Mouse (Mus musculus): ENCODE data around the gene Cx3cr1. TPM values are rescaled to one million over a fixed set of nuclear protein-coding genes. Genes with fewer than 3 reads are reported as not detected.

Gene Cx3cr1
- polyA plus RNA-seq, 1 experiment from 2014 or later: 7.6 TPM

DNA sequence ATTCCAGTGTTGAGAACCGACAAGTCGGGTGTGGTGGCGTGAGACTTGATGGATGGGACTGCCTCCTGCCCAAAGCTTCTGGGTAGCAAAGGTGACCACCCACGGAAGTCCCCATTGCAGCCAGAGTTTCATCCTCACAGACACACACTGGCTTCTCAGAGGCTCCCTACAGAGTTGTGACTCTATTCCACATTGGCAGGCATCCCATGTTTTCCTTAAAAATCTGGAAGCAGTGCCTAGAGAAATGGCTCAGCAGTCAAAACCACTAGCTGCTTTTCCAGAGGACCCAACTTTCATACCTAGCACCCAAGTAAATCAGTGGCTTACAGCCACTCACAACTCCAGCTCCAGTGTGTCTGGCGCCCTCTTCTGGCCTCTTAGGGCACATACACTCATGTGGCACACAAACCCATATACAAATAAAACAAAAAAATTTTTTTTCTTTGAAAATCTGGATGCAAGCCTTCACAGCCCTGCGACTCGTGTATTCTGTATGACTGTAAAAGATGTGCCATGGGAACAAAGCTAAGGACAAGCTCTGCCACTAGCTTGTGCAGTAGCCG lies 10.9 kb upstream of the Cx3cr1 start:
- Histone ChIP-seq H3K27ac (ENCODE audit: low read depth) (no peak overlapping the region), H3K4me1 (replicated peaks; ENCODE audit: control insufficient read depth, insufficient read depth, low read length) (no peaks in the 10 kb centered on the region), H3K27me3 (replicated peaks; ENCODE audit: control insufficient read depth, insufficient read depth, low read length) (no peaks in the 10 kb centered on the region), H3K9me3 (ENCODE audit: control insufficient read depth, low read length) (no peaks in the 10 kb centered on the region), H3K36me3 (ENCODE audit: control insufficient read depth, insufficient read depth, low read length) (no peaks in the 10 kb centered on the region), H3K9ac (ENCODE audit: low read length) (no peak overlapping the region), H3K4me2 (ENCODE audit: low read length) (no peak overlapping the region), H3K4me3 (ENCODE audit: low read depth, low read length) (no peak overlapping the region)
- DNase-seq (ENCODE audit: low spot score) (no peak), ATAC-seq (replicated peaks; ENCODE audit: low FRiP score, low TSS enrichment, low read depth) (no peak)
- 80% methylated on average over 8 of the region's 8 CpGs for WGBS

DNA sequence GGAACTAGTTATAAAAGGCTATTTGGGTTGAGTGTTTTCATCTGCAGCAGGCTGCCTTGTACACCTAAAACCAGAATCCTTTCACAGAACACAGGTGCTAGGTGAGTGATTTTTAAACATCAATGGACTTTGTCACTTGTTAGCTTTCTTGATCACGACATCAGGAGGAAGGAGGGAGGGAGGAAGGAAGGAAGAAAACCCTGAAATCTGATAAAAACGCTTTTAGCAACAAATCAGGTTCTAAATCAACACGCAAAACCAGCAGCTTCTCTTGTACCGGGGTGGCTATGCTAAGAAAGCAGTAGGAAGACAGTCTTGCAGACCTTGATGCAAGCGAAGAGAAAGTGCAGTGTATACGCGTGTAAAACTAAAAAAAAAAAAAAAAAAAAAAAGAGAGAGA lies 10.2 kb upstream of the Cx3cr1 start:
- DNase-seq (ENCODE audit: low spot score): no peak
- 68% methylated on average over 7 of the region's 7 CpGs for WGBS
- Histone ChIP-seq H3K9ac (ENCODE audit: low read length) (no peak overlapping the region), H3K9me3 (ENCODE audit: control insufficient read depth, low read length) (no peaks in the 10 kb centered on the region), H3K4me2 (ENCODE audit: low read length) (no peak overlapping the region), H3K27me3 (replicated peaks; ENCODE audit: control insufficient read depth, insufficient read depth, low read length) (no peaks in the 10 kb centered on the region), H3K27ac (ENCODE audit: low read depth) (no peak overlapping the region), H3K36me3 (ENCODE audit: control insufficient read depth, insufficient read depth, low read length) (no peaks in the 10 kb centered on the region), H3K4me3 (ENCODE audit: low read depth, low read length) (no peak overlapping the region), H3K4me1 (replicated peaks; ENCODE audit: control insufficient read depth, insufficient read depth, low read length) (no peaks in the 10 kb centered on the region)
- no peak for ATAC-seq (replicated peaks; ENCODE audit: low FRiP score, low TSS enrichment, low read depth)

DNA sequence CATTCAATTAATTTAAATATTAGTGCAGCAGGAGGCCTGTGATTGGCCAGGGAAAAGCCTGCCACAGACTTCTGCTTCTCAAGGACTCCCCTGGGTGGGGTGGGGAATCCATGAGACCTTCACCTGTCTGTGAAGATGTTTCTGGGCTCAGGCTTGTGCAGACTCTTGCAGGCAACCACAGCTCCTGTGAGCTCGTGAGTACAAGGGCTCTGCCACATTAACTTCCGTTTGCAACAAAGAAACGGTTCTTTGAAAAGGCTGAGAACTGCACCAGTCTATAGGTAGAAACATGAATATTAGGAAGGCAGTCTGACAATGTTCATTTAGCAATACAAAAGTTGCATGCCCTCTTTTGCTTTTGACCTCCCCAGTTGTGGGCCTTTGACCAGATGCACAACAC lies 8.6 kb upstream of the Cx3cr1 start:
- DNase-seq (ENCODE audit: low spot score) (no peak), ATAC-seq (replicated peaks; ENCODE audit: low FRiP score, low TSS enrichment, low read depth) (no peak)
- Histone ChIP-seq H3K36me3 (ENCODE audit: control insufficient read depth, insufficient read depth, low read length) (no peaks in the 10 kb centered on the region), H3K4me1 (replicated peaks; ENCODE audit: control insufficient read depth, insufficient read depth, low read length) (no peaks in the 10 kb centered on the region), H3K27ac (ENCODE audit: low read depth) (no peak overlapping the region), H3K4me3 (ENCODE audit: low read depth, low read length) (no peak overlapping the region), H3K9ac (ENCODE audit: low read length) (no peak overlapping the region), H3K9me3 (ENCODE audit: control insufficient read depth, low read length) (no peaks in the 10 kb centered on the region), H3K4me2 (ENCODE audit: low read length) (no peak overlapping the region), H3K27me3 (replicated peaks; ENCODE audit: control insufficient read depth, insufficient read depth, low read length) (no peaks in the 10 kb centered on the region)
- 78% methylated on average over 3 of the region's 3 CpGs for WGBS

GRCm38 (mm10) chr9:120074516-120074915 lies 4.8 kb upstream of the Cx3cr1 start:
- DNase-seq (ENCODE audit: low spot score) (no peak), ATAC-seq (replicated peaks; ENCODE audit: low FRiP score, low TSS enrichment, low read depth) (no peak)
- H3K27me3 ChIP-seq (replicated peaks; ENCODE audit: control insufficient read depth, insufficient read depth, low read length): no peaks in the 10 kb centered on the region
- H3K27ac ChIP-seq (ENCODE audit: low read depth): no peak overlapping the region
- no peaks in the 10 kb centered on the region for H3K9me3 ChIP-seq (ENCODE audit: control insufficient read depth, low read length)
- 85% methylated on average over 7 of the region's 7 CpGs for WGBS
- H3K4me2 ChIP-seq (ENCODE audit: low read length): no peak overlapping the region
- H3K4me3 ChIP-seq (ENCODE audit: low read depth, low read length): no peak overlapping the region
- H3K9ac ChIP-seq (ENCODE audit: low read length): no peak overlapping the region
- no peaks in the 10 kb centered on the region for H3K4me1 ChIP-seq (replicated peaks; ENCODE audit: control insufficient read depth, insufficient read depth, low read length)
- no peaks in the 10 kb centered on the region for H3K36me3 ChIP-seq (ENCODE audit: control insufficient read depth, insufficient read depth, low read length)

- peak; percentile 95 for DNase-seq (ENCODE audit: low spot score)
- WGBS: 22% methylated on average over 3 of the region's 3 CpGs
- H3K36me3 ChIP-seq (ENCODE audit: control insufficient read depth, insufficient read depth, low read length): no peaks in the 10 kb centered on the region
- peak; percentile 65; the same call in 1 of the 2 replicates for ATAC-seq (replicated peaks; ENCODE audit: low FRiP score, low TSS enrichment, low read depth)
- no peak overlapping the region for H3K9ac ChIP-seq (ENCODE audit: low read length)
- no peaks in the 10 kb centered on the region for H3K4me1 ChIP-seq (replicated peaks; ENCODE audit: control insufficient read depth, insufficient read depth, low read length)
- no peak overlapping the region for H3K4me2 ChIP-seq (ENCODE audit: low read length)
- no peak overlapping the region for H3K4me3 ChIP-seq (ENCODE audit: low read depth, low read length)
- H3K27ac ChIP-seq (ENCODE audit: low read depth): no peak overlapping the region
- no peaks in the 10 kb centered on the region for H3K9me3 ChIP-seq (ENCODE audit: control insufficient read depth, low read length)
- H3K27me3 ChIP-seq (replicated peaks; ENCODE audit: control insufficient read depth, insufficient read depth, low read length): no peaks in the 10 kb centered on the region
These were observed 3.5 kb upstream of the Cx3cr1 start for GRCm38 (mm10) chr9:120073169-120073568.

GRCm38 (mm10) chr9:120071251-120071650 lies 1.6 kb upstream of the Cx3cr1 start:
- Histone ChIP-seq H3K36me3 (ENCODE audit: control insufficient read depth, insufficient read depth, low read length) (no peaks in the 10 kb centered on the region), H3K9ac (ENCODE audit: low read length) (no peak overlapping the region), H3K4me1 (replicated peaks; ENCODE audit: control insufficient read depth, insufficient read depth, low read length) (no peaks in the 10 kb centered on the region), H3K4me3 (ENCODE audit: low read depth, low read length) (no peak overlapping the region), H3K27me3 (replicated peaks; ENCODE audit: control insufficient read depth, insufficient read depth, low read length) (no peaks in the 10 kb centered on the region), H3K27ac (ENCODE audit: low read depth) (no peak overlapping the region), H3K4me2 (ENCODE audit: low read length) (no peak overlapping the region), H3K9me3 (ENCODE audit: control insufficient read depth, low read length) (no peaks in the 10 kb centered on the region)
- DNase-seq (ENCODE audit: low spot score) (no peak), ATAC-seq (replicated peaks; ENCODE audit: low FRiP score, low TSS enrichment, low read depth) (no peak)
- 64% methylated on average over 2 of the region's 2 CpGs for WGBS

- no peaks in the 10 kb centered on the region for H3K27me3 ChIP-seq (replicated peaks; ENCODE audit: control insufficient read depth, insufficient read depth, low read length)
- no peaks in the 10 kb centered on the region for H3K9me3 ChIP-seq (ENCODE audit: control insufficient read depth, low read length)
- H3K4me2 ChIP-seq (ENCODE audit: low read length): peak overlapping the region; percentile 26
- DNase-seq (ENCODE audit: low spot score): no peak
- no peak overlapping the region for H3K9ac ChIP-seq (ENCODE audit: low read length)
- peak; percentile 73; the same call in 1 of the 2 replicates for ATAC-seq (replicated peaks; ENCODE audit: low FRiP score, low TSS enrichment, low read depth)
- no peak overlapping the region for H3K4me3 ChIP-seq (ENCODE audit: low read depth, low read length)
- no peaks in the 10 kb centered on the region for H3K36me3 ChIP-seq (ENCODE audit: control insufficient read depth, insufficient read depth, low read length)
- H3K27ac ChIP-seq (ENCODE audit: low read depth): peak overlapping the region; percentile 59
- 46% methylated on average over 10 of the region's 10 CpGs for WGBS
- no peaks in the 10 kb centered on the region for H3K4me1 ChIP-seq (replicated peaks; ENCODE audit: control insufficient read depth, insufficient read depth, low read length)
These were observed 1.6 kb downstream of the Cx3cr1 start for GRCm38 (mm10) chr9:120068047-120068446.

DNA sequence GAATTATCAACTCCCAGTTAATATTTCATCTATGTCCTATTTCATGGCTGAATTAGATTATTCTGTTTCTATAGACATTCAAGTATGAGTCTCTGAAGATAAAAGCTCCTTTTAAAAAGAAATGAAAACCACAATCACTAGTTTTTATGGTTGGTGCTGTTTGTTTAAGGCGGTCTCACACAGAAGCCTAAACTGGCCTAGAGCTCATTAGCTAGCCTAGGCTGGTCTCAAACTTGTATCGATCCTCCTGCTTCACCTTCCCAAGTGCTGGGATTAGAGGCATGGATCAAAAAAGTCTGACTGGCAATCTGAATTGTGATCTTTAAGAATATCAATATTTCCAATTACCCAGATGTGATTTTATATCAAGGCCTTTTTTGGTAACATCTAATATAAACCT lies 2.1 kb downstream of the Cx3cr1 start:
- DNase-seq (ENCODE audit: low spot score) (no peak), ATAC-seq (replicated peaks; ENCODE audit: low FRiP score, low TSS enrichment, low read depth) (peak; percentile 65; the same call in 1 of the 2 replicates)
- H3K36me3 ChIP-seq (ENCODE audit: control insufficient read depth, insufficient read depth, low read length): no peaks in the 10 kb centered on the region
- 69% methylated on average over 2 of the region's 2 CpGs for WGBS
- H3K27ac ChIP-seq (ENCODE audit: low read depth): no peak overlapping the region
- H3K4me3 ChIP-seq (ENCODE audit: low read depth, low read length): no peak overlapping the region
- H3K9ac ChIP-seq (ENCODE audit: low read length): no peak overlapping the region
- no peaks in the 10 kb centered on the region for H3K27me3 ChIP-seq (replicated peaks; ENCODE audit: control insufficient read depth, insufficient read depth, low read length)
- no peaks in the 10 kb centered on the region for H3K4me1 ChIP-seq (replicated peaks; ENCODE audit: control insufficient read depth, insufficient read depth, low read length)
- no peak overlapping the region for H3K4me2 ChIP-seq (ENCODE audit: low read length)
- H3K9me3 ChIP-seq (ENCODE audit: control insufficient read depth, low read length): no peaks in the 10 kb centered on the region

- Histone ChIP-seq H3K4me2 (ENCODE audit: low read length) (no peak overlapping the region), H3K9ac (ENCODE audit: low read length) (no peak overlapping the region), H3K36me3 (ENCODE audit: control insufficient read depth, insufficient read depth, low read length) (no peaks in the 10 kb centered on the region), H3K4me3 (ENCODE audit: low read depth, low read length) (no peak overlapping the region), H3K27ac (ENCODE audit: low read depth) (no peak overlapping the region), H3K9me3 (ENCODE audit: control insufficient read depth, low read length) (no peaks in the 10 kb centered on the region), H3K27me3 (replicated peaks; ENCODE audit: control insufficient read depth, insufficient read depth, low read length) (no peaks in the 10 kb centered on the region), H3K4me1 (replicated peaks; ENCODE audit: control insufficient read depth, insufficient read depth, low read length) (no peaks in the 10 kb centered on the region)
- ATAC-seq (replicated peaks; ENCODE audit: low FRiP score, low TSS enrichment, low read depth) (no peak), DNase-seq (ENCODE audit: low spot score) (no peak)
- 81% methylated on average over 4 of the region's 4 CpGs for WGBS
These were observed 5.4 kb downstream of the Cx3cr1 start for GRCm38 (mm10) chr9:120064317-120064716.

All from intestine, embryonic 14.5 days (tissue).